Mouse (Mus musculus): Measurements from ENCODE around the gene Ccdc17. TPM values are rescaled to one million over a fixed set of nuclear protein-coding genes. Genes with fewer than 3 reads are reported as not detected.

Ccdc17 gene
- total RNA-seq, 4 experiments from 2014 or later: 5.5 to 8.0 (median 7.1) TPM

DNA sequence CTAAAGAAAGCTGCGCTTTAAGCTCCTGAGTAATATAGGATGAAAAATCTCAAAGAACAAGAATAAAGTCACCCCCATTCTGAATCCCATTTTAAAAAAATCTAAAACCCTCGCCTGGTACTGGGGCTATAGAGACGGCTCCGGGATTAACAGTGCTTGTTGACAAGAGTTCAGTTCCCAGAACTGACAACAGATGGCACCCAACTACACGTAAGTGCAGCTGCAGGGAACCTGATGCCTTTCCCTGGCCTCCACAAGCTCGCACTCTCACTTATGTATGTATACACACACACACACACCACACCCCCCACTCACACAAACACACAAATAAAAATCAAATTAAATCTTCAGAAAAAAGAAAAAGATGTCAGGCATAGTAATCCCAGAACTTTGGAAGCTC lies 47.9 kb downstream of the Ccdc17 start:
- DNase-seq (ENCODE audit: low spot score in 2 of 2): no peak

DNA sequence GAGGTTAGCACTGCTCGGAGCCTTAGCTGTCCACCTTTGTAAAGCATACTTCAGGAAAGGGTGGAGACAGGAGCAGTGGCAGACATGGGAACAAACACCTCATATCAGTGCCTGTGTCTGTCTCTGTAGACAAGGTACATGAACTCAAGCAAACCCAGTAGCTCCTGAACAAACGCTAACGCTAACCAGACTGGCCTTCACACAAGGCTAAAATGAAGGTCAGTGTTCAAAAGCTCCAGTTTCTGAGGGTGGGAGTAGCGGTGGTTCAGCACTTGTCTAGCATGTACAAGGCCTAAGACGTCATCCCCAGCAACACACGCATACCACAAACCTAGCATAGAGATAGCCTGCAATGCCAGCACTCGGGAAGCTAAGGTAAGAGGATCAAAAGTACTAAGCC lies 49.2 kb downstream of the Ccdc17 start:
- DNase-seq (ENCODE audit: low spot score in 2 of 2): no peak

DNA sequence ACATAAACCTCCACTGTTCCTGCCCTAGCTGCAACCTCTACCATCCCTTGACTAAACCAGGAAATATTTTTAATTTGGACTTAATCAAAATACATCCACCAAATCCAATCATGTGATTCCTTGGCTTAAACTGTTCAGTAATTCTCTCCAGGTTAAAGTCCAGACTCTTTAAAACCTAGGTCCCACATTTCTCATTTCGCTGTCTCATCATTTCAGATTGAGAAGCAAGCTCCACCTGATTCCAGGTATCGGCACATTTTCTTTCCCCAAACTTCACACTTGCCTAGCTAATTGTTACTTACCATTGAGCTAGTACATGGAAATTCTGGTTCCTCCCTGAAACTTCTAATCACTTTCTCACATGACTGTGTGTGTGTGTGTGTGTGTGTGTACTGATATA lies 53.0 kb downstream of the Ccdc17 start:
- DNase-seq (ENCODE audit: low spot score in 2 of 2): no peak

Other genes with a start within 250 kb of the Ccdc17 start
- gene Mast2, start 132.5 kb upstream of the Ccdc17 start, total RNA-seq (2022): 100 to 1,000 TPM in 1 of 4 experiments, 10 to 100 TPM in 3; 87.3 to 111 (median 97.4) TPM
- 10 to 100 TPM; 19.2 to 21.3 (median 20.1) TPM for gene Ipp, start 89.1 kb upstream of the Ccdc17 start, total RNA-seq (2022)
- 10 to 100 TPM; 10.1 to 12.8 (median 12.0) TPM for gene Tmem69, start 40.7 kb upstream of the Ccdc17 start, total RNA-seq (2022)
- 10 to 100 TPM; 40.2 to 57.7 (median 48.3) TPM for gene Gpbp1l1, start 39.0 kb upstream of the Ccdc17 start, total RNA-seq (2022)
- 10 to 100 TPM; 26.8 to 28.5 (median 27.2) TPM for gene Nasp, start 31.3 kb downstream of the Ccdc17 start, total RNA-seq (2022)
- gene Akr1a1, start 55.0 kb downstream of the Ccdc17 start, total RNA-seq (2022): 100 to 1,000 TPM; 426 to 437 (median 430) TPM
- 100 to 1,000 TPM; 171 to 219 (median 193) TPM for gene Prdx1, start 88.9 kb downstream of the Ccdc17 start, total RNA-seq (2022)
- gene Mmachc, start 111.8 kb downstream of the Ccdc17 start, total RNA-seq (2022): 10 to 100 TPM; 14.0 to 18.4 (median 14.8) TPM
- gene Ccdc163, start 111.9 kb downstream of the Ccdc17 start, total RNA-seq (2022): 1 to 10 TPM; 4.3 to 8.4 (median 6.3) TPM
- 1 to 10 TPM; 5.1 to 5.8 (median 5.5) TPM for gene Tesk2, start 124.3 kb downstream of the Ccdc17 start, total RNA-seq (2022)
- 10 to 100 TPM; 13.1 to 15.3 (median 14.9) TPM for gene Toe1, start 211.0 kb downstream of the Ccdc17 start, total RNA-seq (2022)
- 1 to 10 TPM; 2.1 to 4.8 (median 2.9) TPM for gene Mutyh, start 211.1 kb downstream of the Ccdc17 start, total RNA-seq (2022)
- 1 to 10 TPM; 1.3 to 1.9 (median 1.7) TPM for gene Hpdl, start 225.1 kb downstream of the Ccdc17 start, total RNA-seq (2022)

Data from left cerebral cortex, adult 8-10 months (tissue).